Mouse (Mus musculus): ENCODE results near the gene Tulp3.

- TF ChIP-seq PAX5 (IDR thresholded peaks at IDR 0.05; ENCODE audit: low read length): no peak
- TF ChIP-seq POLR2A (IDR thresholded peaks at IDR 0.05; ENCODE audit: low read depth, low read length): no peak
- TF ChIP-seq CTCF (conservative IDR thresholded peaks at IDR 0.05 in 1 of 2, IDR thresholded peaks at IDR 0.05 in 1 of 2; ENCODE audit: low read depth in 2 of 2, low read length in 2 of 2): peak; percentile 78 to 85
- TF ChIP-seq EP300 (IDR thresholded peaks at IDR 0.05; ENCODE audit: low read length): no peak
- TF ChIP-seq POLR2AphosphoS2 (IDR thresholded peaks at IDR 0.05; ENCODE audit: low read depth, low read length): no peak
- TF ChIP-seq ZNF384 (IDR thresholded peaks at IDR 0.05; ENCODE audit: low read depth, low read length): peak; percentile 43
- TF ChIP-seq IRF4 (IDR thresholded peaks at IDR 0.05; ENCODE audit: low read depth, low read length): no peak
- TF ChIP-seq CHD2 (IDR thresholded peaks at IDR 0.05; ENCODE audit: low read length): no peak
- TF ChIP-seq JUND (conservative IDR thresholded peaks at IDR 0.05; ENCODE audit: low read depth, low read length): no peak
These were observed 21.1 kb downstream of the Tulp3 start for GRCm38 (mm10) chr6:128334397-128335124.
